Mouse (Mus musculus): ENCODE measurements around the gene Ptma. TPM values are rescaled to one million over a fixed set of nuclear protein-coding genes. Genes with fewer than 3 reads are reported as not detected.

Gene Ptma
- polyA plus RNA-seq, 1 experiment from 2014 or later = 3,239 TPM

DNA sequence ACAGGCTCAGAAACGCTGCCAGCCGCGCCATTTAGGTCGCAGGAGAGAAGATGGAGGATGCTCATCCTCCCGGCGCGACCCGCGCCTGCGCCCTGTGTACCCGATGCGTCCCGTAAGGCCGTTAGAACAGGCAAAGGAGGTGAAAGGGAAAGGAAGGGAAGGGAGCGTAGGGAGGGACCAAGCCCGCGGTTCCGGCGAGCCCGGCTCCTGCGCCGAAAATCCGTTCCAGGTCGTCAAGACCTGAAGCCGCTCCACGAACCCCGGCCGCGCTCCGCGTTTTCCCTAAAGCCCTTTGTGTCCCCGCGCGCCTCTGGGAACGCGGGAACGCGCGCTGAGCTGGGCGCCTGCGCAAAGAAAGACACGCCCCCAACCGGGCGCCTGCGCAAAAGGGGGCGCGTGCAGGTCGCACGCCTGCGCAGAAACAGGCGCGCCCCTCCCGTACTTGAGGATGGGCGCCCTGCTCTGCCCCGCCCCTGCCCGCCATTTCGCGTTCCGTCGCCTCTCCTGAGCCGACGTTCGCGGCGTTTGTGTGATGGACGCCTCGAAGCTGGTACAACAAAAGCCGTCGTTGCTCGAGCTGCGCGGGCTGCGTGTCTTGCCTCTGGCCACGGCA, 39.1 kb upstream of the Ptma start:
- WGBS = under 1% methylated on average over 66 of the region's 74 CpGs
- H3K4me3 ChIP-seq = peak overlapping the region; percentile 60
- H3K27me3 ChIP-seq = no peaks in the 10 kb centered on the region
- H3K9ac ChIP-seq = peak overlapping the region; percentile 95
- no peaks in the 10 kb centered on the region for H3K36me3 ChIP-seq (ENCODE audit: poor library complexity, severe bottlenecking)
- H3K9me3 ChIP-seq (replicated peaks) = no peaks in the 10 kb centered on the region
- H3K4me2 ChIP-seq = peak overlapping the region; percentile 77
- ATAC-seq = peak; percentile 97
- peak overlapping the region; percentile 99 for H3K27ac ChIP-seq
- peaks cover 28% of the 10 kb centered on the region for H3K4me1 ChIP-seq

- Histone ChIP-seq H3K36me3 (ENCODE audit: poor library complexity, severe bottlenecking) (no peaks in the 10 kb centered on the region), H3K4me3 (peak overlapping the region; percentile 60), H3K27me3 (no peaks in the 10 kb centered on the region), H3K4me1 (peaks cover 26% of the 10 kb centered on the region), H3K9me3 (replicated peaks) (no peaks in the 10 kb centered on the region), H3K4me2 (peak overlapping the region; percentile 77), H3K27ac (peak overlapping the region; percentile 99), H3K9ac (peak overlapping the region; percentile 95)
- no peak for ATAC-seq
- WGBS = 10% methylated on average over 20 of the region's 20 CpGs
Measured at GRCm38 (mm10) chr1:86487908-86488314, 38.6 kb upstream of the Ptma start.

- Histone ChIP-seq H3K4me2 (peak overlapping the region; percentile 77), H3K9ac (peak overlapping the region; percentile 95), H3K27me3 (no peaks in the 10 kb centered on the region), H3K9me3 (replicated peaks) (no peaks in the 10 kb centered on the region), H3K4me3 (peak overlapping the region; percentile 60), H3K4me1 (peaks cover 24% of the 10 kb centered on the region), H3K36me3 (ENCODE audit: poor library complexity, severe bottlenecking) (no peaks in the 10 kb centered on the region), H3K27ac (peak overlapping the region; percentile 99)
- WGBS = 47% methylated on average over 7 of the region's 7 CpGs
- no peak for ATAC-seq
Measured at GRCm38 (mm10) chr1:86488326-86488725, 38.2 kb upstream of the Ptma start.

- 98% methylated on average over 4 of the region's 4 CpGs for WGBS
- Histone ChIP-seq H3K9ac (peak overlapping the region; percentile 95; the same call in 1 of the 2 replicates), H3K4me2 (peak overlapping the region; percentile 77), H3K27ac (peak overlapping the region; percentile 99; the same call in 1 of the 2 replicates), H3K4me3 (peak overlapping the region; percentile 60), H3K9me3 (replicated peaks) (no peaks in the 10 kb centered on the region), H3K36me3 (ENCODE audit: poor library complexity, severe bottlenecking) (no peaks in the 10 kb centered on the region), H3K27me3 (no peaks in the 10 kb centered on the region), H3K4me1 (peaks cover 24% of the 10 kb centered on the region)
- no peak for ATAC-seq
Measured at GRCm38 (mm10) chr1:86488774-86489173, 37.8 kb upstream of the Ptma start.

GRCm38 (mm10) chr1:86489901-86490300, 36.6 kb upstream of the Ptma start:
- no peak for ATAC-seq
- no peak overlapping the region for H3K4me3 ChIP-seq
- H3K27ac ChIP-seq = no peak overlapping the region
- no peak overlapping the region for H3K9ac ChIP-seq
- WGBS = 97% methylated on average over 4 of the region's 4 CpGs
- H3K27me3 ChIP-seq = no peaks in the 10 kb centered on the region
- H3K4me2 ChIP-seq = no peak overlapping the region
- no peaks in the 10 kb centered on the region for H3K9me3 ChIP-seq (replicated peaks)
- peaks cover 24% of the 10 kb centered on the region for H3K4me1 ChIP-seq
- no peaks in the 10 kb centered on the region for H3K36me3 ChIP-seq (ENCODE audit: poor library complexity, severe bottlenecking)

- H3K27ac ChIP-seq = no peak overlapping the region
- ATAC-seq = no peak
- H3K27me3 ChIP-seq = no peaks in the 10 kb centered on the region
- H3K36me3 ChIP-seq (ENCODE audit: poor library complexity, severe bottlenecking) = no peaks in the 10 kb centered on the region
- H3K4me1 ChIP-seq = peaks cover 24% of the 10 kb centered on the region
- H3K4me3 ChIP-seq = no peak overlapping the region
- H3K9me3 ChIP-seq (replicated peaks) = no peaks in the 10 kb centered on the region
- H3K4me2 ChIP-seq = no peak overlapping the region
- WGBS = 93% methylated on average over 3 of the region's 3 CpGs
- H3K9ac ChIP-seq = no peak overlapping the region
Measured at GRCm38 (mm10) chr1:86490697-86491096, 35.8 kb upstream of the Ptma start.

GRCm38 (mm10) chr1:86491533-86492094, 34.9 kb upstream of the Ptma start:
- Histone ChIP-seq H3K27ac (peak overlapping the region; percentile 35), H3K4me2 (no peak overlapping the region), H3K9ac (peak overlapping the region; percentile 50), H3K4me1 (peaks cover 24% of the 10 kb centered on the region), H3K27me3 (no peaks in the 10 kb centered on the region), H3K36me3 (ENCODE audit: poor library complexity, severe bottlenecking) (no peaks in the 10 kb centered on the region), H3K4me3 (no peak overlapping the region), H3K9me3 (replicated peaks) (no peaks in the 10 kb centered on the region)
- 47% methylated on average over 7 of the region's 7 CpGs for WGBS
- no peak for ATAC-seq

DNA sequence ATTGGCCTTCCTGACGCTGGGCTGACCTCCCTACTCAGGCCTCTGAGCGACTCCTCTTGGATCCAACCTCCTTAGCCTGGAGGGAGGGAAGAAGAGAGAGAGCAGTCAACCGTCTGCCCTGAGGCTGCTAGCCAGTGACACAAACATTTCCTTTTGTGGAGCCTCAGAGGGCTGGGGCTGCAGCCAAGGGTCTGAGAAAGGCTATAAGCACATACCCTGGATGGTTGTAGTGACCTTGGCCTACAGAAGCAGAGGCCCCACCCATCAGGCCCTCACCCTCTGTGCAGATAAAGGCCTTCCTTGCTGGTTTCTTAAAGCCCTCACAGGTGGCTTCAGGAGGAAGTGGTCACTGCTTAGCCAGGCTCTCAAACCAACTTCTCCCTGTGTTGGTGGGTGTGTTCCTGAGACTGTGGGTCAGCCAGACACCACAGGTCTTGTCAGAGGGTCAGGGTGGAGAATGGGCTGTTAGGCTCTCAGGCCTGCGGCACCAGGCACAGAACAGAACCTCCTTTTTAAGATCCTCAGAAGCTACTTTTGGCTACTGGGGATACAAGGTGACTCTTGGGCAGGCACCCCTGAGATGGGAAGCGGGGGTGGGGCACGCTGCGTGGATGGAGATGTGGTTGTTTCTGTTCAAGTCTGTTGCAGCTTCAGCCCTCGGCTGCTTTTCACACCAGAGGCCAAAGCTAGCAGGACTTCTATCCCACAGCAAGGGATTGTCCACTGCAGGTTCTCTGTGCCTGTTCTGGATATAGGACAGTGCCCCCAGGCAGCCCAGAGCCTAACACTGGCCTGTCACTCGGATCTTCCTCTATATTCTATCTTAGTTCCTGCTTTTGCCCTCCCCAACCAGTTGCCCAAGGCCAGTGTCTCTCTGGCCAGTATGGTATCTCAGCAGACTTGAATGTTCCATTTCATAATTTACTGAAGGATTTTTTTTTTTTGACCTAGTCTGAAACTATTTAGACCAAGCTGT, 34.1 kb upstream of the Ptma start:
- peak overlapping the region; percentile 25 for H3K27ac ChIP-seq
- WGBS = 81% methylated on average over 9 of the region's 9 CpGs
- ATAC-seq = no peak
- H3K4me1 ChIP-seq = peaks cover 24% of the 10 kb centered on the region
- H3K4me2 ChIP-seq = no peak overlapping the region
- H3K9me3 ChIP-seq (replicated peaks) = no peaks in the 10 kb centered on the region
- peak overlapping the region; percentile 50 for H3K9ac ChIP-seq
- H3K4me3 ChIP-seq = no peak overlapping the region
- H3K36me3 ChIP-seq (ENCODE audit: poor library complexity, severe bottlenecking) = no peaks in the 10 kb centered on the region
- H3K27me3 ChIP-seq = no peaks in the 10 kb centered on the region

DNA sequence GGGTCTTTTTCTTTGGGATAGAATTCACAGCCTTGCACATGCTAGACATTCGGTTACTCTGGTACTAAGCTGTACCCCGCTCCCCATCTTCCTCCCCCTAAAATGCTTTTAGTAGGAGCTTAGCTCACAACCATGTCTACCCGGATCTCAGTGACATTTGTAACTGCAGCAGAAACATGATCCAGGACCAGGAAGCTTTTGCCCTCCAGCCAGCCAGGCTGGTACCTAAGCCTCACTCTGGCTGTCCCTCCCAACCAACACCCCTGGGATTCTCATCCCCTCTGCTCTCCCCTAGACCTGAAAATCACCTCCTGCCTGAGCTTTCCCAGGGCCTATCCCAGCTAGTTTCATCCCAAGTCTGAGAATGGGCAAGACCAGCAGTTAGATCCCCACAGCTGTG, 32.7 kb upstream of the Ptma start:
- H3K27ac ChIP-seq = no peak overlapping the region
- no peak overlapping the region for H3K4me2 ChIP-seq
- no peaks in the 10 kb centered on the region for H3K36me3 ChIP-seq (ENCODE audit: poor library complexity, severe bottlenecking)
- peaks cover 18% of the 10 kb centered on the region for H3K4me1 ChIP-seq
- H3K27me3 ChIP-seq = no peaks in the 10 kb centered on the region
- WGBS = 87% methylated on average over 3 of the region's 3 CpGs
- H3K9me3 ChIP-seq (replicated peaks) = no peaks in the 10 kb centered on the region
- H3K9ac ChIP-seq = no peak overlapping the region
- H3K4me3 ChIP-seq = no peak overlapping the region
- no peak for ATAC-seq

DNA sequence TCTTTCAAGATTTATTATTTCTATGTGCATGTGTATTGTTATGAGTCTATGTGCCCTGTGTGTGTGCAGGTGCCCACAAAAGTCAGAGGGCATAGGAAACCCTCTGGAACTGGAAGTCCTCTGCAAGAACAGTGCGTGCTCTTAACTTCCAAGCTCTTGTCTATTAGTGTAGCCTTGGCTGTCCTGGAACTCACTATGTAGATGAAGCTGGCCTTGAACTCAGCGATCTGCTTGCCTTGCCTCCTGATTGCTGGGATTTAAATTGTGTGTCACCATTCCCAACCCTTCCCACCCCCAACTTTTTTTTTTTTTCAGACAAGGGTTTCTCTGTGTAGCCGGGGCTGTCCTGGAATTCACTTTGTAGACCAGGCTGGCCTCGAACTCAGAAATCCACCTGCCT, 30.2 kb upstream of the Ptma start:
- WGBS = 92% methylated on average over 4 of the region's 4 CpGs
- H3K9ac ChIP-seq = no peak overlapping the region
- H3K4me1 ChIP-seq = peaks cover 32% of the 10 kb centered on the region
- no peaks in the 10 kb centered on the region for H3K27me3 ChIP-seq
- no peak overlapping the region for H3K4me3 ChIP-seq
- H3K27ac ChIP-seq = no peak overlapping the region
- ATAC-seq = no peak
- no peak overlapping the region for H3K4me2 ChIP-seq
- H3K36me3 ChIP-seq (ENCODE audit: poor library complexity, severe bottlenecking) = no peaks in the 10 kb centered on the region
- no peaks in the 10 kb centered on the region for H3K9me3 ChIP-seq (replicated peaks)

GRCm38 (mm10) chr1:86497361-86497760, 29.2 kb upstream of the Ptma start:
- 92% methylated on average over 5 of the region's 5 CpGs for WGBS
- Histone ChIP-seq H3K9me3 (replicated peaks) (no peaks in the 10 kb centered on the region), H3K4me1 (peaks cover 31% of the 10 kb centered on the region), H3K36me3 (ENCODE audit: poor library complexity, severe bottlenecking) (no peaks in the 10 kb centered on the region), H3K27me3 (no peaks in the 10 kb centered on the region), H3K4me2 (no peak overlapping the region), H3K27ac (no peak overlapping the region), H3K4me3 (no peak overlapping the region), H3K9ac (no peak overlapping the region)
- no peak for ATAC-seq

GRCm38 (mm10) chr1:86497986-86498385, 28.5 kb upstream of the Ptma start:
- no peak overlapping the region for H3K4me2 ChIP-seq
- H3K9ac ChIP-seq = no peak overlapping the region
- no peak for ATAC-seq
- H3K36me3 ChIP-seq (ENCODE audit: poor library complexity, severe bottlenecking) = no peaks in the 10 kb centered on the region
- no peak overlapping the region for H3K4me3 ChIP-seq
- H3K4me1 ChIP-seq = peaks cover 33% of the 10 kb centered on the region
- no peaks in the 10 kb centered on the region for H3K27me3 ChIP-seq
- no peak overlapping the region for H3K27ac ChIP-seq
- WGBS = 76% methylated on average over 3 of the region's 3 CpGs
- no peaks in the 10 kb centered on the region for H3K9me3 ChIP-seq (replicated peaks)

Data from forebrain, embryonic 13.5 days (tissue).